Mouse (Mus musculus): Measurements from ENCODE around the gene Pcdh9. TPM values are rescaled to one million over a fixed set of nuclear protein-coding genes. Genes with fewer than 3 reads are reported as not detected.

Pcdh9 gene
- polyA plus RNA-seq, 1 experiment from 2014 or later = 24.1 TPM

DNA sequence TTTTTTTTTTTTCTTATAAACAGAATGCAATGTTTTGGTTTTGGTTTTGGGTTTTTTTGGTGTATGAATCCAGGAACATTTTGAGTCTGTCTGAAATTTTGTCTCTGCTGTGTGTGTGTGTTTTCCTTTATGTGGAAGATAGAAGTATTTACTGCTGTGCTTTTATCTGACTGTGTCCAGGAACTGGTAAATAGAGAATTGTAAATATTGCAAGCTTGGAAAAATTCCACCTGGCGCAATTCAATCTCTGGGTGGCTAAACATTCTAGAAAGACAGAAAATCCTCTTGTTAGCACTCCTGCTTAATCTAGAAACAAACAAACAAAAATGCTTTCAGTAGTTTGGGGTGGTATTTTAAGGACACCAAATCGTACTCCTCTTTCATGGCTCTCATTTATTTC is 814.7 kb downstream of the Pcdh9 start:
- no peak overlapping the region for H3K9ac ChIP-seq (ENCODE audit: low read length)
- no peaks in the 10 kb centered on the region for H3K4me1 ChIP-seq (ENCODE audit: control insufficient read depth, insufficient read depth, low read length)
- H3K36me3 ChIP-seq (ENCODE audit: control insufficient read depth, insufficient read depth, low read length) = no peaks in the 10 kb centered on the region
- H3K4me2 ChIP-seq (ENCODE audit: low read depth, low read length) = no peak overlapping the region
- no peaks in the 10 kb centered on the region for H3K27me3 ChIP-seq (ENCODE audit: control insufficient read depth, insufficient read depth, low read length)
- H3K4me3 ChIP-seq (replicated peaks; ENCODE audit: low read length) = no peak overlapping the region
- ATAC-seq (ENCODE audit: insufficient read depth, low FRiP score) = no peak
- 42% methylated on average over 2 of the region's 2 CpGs for WGBS
- no peak overlapping the region for H3K27ac ChIP-seq (ENCODE audit: low read length)
- H3K9me3 ChIP-seq (replicated peaks; ENCODE audit: control insufficient read depth, low read length) = no peaks in the 10 kb centered on the region

DNA sequence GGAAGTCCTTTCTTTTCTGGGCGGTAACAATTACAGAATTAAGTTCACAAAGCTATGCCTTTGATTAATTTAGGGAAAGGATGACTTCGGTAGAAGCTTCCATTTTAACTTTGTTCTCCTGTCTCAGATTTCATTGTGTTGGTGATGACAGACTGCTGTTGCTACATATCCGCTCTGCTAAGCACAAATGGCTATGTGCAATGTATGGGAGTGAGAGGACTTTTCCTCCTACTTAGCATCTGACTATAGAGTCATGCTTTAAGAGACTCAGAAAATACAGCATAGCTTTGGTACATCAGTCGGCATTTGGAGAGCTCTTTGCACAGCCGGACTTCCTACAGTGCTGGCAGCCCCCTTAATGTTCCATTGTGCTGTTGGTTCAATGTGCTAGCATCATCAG is 818.1 kb downstream of the Pcdh9 start:
- no peak overlapping the region for H3K27ac ChIP-seq (ENCODE audit: low read length)
- no peak for ATAC-seq (ENCODE audit: insufficient read depth, low FRiP score)
- H3K9ac ChIP-seq (ENCODE audit: low read length) = no peak overlapping the region
- H3K4me3 ChIP-seq (replicated peaks; ENCODE audit: low read length) = no peak overlapping the region
- H3K9me3 ChIP-seq (replicated peaks; ENCODE audit: control insufficient read depth, low read length) = no peaks in the 10 kb centered on the region
- H3K4me1 ChIP-seq (ENCODE audit: control insufficient read depth, insufficient read depth, low read length) = peaks cover 3% of the 10 kb centered on the region; the same call in 1 of the 2 replicates
- H3K36me3 ChIP-seq (ENCODE audit: control insufficient read depth, insufficient read depth, low read length) = no peaks in the 10 kb centered on the region
- WGBS = 77% methylated on average over 5 of the region's 5 CpGs
- H3K27me3 ChIP-seq (ENCODE audit: control insufficient read depth, insufficient read depth, low read length) = no peaks in the 10 kb centered on the region
- H3K4me2 ChIP-seq (ENCODE audit: low read depth, low read length) = no peak overlapping the region

DNA sequence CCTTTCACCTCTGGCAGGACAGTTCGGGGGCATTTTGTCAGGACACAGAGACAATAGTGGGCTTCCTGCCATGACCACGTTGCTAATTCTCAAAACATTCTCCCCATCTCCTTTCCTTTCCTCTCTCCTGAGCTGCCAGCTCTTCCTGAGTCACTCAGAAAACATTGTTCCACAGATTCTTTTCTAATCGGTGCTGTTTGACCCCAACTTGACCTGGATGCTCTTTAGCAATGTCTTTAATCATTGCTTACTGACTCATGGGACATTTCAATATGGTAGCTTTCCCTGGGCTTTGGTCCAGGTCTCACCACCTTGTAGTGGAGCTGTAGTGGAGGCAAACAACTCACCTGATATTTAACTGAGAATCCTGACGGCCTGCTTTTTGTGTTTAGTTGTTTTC is 820.3 kb downstream of the Pcdh9 start:
- Histone ChIP-seq H3K27ac (ENCODE audit: low read length) (no peak overlapping the region), H3K9me3 (replicated peaks; ENCODE audit: control insufficient read depth, low read length) (no peaks in the 10 kb centered on the region), H3K27me3 (ENCODE audit: control insufficient read depth, insufficient read depth, low read length) (no peaks in the 10 kb centered on the region), H3K4me1 (ENCODE audit: control insufficient read depth, insufficient read depth, low read length) (peaks cover 3% of the 10 kb centered on the region; the same call in 1 of the 2 replicates), H3K4me2 (ENCODE audit: low read depth, low read length) (no peak overlapping the region), H3K36me3 (ENCODE audit: control insufficient read depth, insufficient read depth, low read length) (no peaks in the 10 kb centered on the region), H3K9ac (ENCODE audit: low read length) (no peak overlapping the region), H3K4me3 (replicated peaks; ENCODE audit: low read length) (no peak overlapping the region)
- WGBS = 46% methylated on average over 4 of the region's 4 CpGs
- ATAC-seq (ENCODE audit: insufficient read depth, low FRiP score) = no peak

DNA sequence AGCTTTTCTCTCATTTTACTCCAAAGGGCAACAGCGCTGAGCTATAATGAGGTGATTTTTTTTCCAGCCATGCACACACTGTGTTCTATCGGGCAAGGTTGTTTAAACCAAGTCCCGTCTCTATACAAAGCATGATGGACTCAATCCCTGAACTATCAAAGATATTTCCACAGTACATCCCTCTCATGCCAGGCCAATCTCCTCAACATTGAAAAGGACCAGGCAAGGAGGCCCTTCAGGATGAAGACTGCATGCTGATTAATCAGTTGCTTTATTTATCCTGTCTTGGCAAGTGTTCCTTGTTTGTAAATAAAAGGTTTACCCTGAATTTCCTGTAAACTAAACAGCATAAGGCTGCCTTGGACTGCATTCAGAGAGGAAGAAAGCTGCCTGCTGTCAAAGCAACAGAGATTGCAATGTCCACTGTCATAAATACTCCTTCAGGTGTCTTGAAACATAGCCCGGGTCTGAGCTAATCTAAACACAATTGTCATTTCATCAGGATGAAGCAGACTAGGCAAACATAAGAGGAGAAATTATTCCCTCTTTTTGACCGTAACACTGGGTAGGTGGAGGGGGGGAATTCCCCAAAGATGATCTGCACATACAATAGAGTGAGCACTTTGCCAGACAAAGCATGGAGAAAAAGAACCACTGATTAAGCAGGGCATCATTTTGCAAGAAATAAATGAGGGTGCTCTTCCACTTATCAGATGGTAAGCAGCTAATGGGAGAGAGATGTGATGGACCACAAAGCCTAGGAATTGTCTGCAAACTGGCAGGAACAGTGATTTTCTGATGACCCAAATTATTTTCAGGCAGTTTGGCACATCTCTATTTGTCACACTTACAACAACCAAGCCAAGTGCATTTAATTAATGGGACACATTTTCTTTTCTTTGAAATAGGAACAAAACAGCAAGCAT is 822.8 kb downstream of the Pcdh9 start:
- no peak overlapping the region for H3K9ac ChIP-seq (ENCODE audit: low read length)
- H3K9me3 ChIP-seq (replicated peaks; ENCODE audit: control insufficient read depth, low read length) = no peaks in the 10 kb centered on the region
- no peaks in the 10 kb centered on the region for H3K36me3 ChIP-seq (ENCODE audit: control insufficient read depth, insufficient read depth, low read length)
- no peak overlapping the region for H3K4me3 ChIP-seq (replicated peaks; ENCODE audit: low read length)
- no peaks in the 10 kb centered on the region for H3K27me3 ChIP-seq (ENCODE audit: control insufficient read depth, insufficient read depth, low read length)
- H3K4me2 ChIP-seq (ENCODE audit: low read depth, low read length) = no peak overlapping the region
- no peak overlapping the region for H3K27ac ChIP-seq (ENCODE audit: low read length)
- H3K4me1 ChIP-seq (ENCODE audit: control insufficient read depth, insufficient read depth, low read length) = peaks cover 3% of the 10 kb centered on the region; the same call in 1 of the 2 replicates
- ATAC-seq (ENCODE audit: insufficient read depth, low FRiP score) = no peak
- WGBS = 44% methylated on average over 5 of the region's 5 CpGs

GRCm38 (mm10) chr14:93066732-93067410 is 823.6 kb downstream of the Pcdh9 start:
- peak; percentile 33; the same call in 1 of the 2 replicates for ATAC-seq (ENCODE audit: insufficient read depth, low FRiP score)
- H3K27ac ChIP-seq (ENCODE audit: low read length) = no peak overlapping the region
- 45% methylated on average over 8 of the region's 8 CpGs for WGBS

DNA sequence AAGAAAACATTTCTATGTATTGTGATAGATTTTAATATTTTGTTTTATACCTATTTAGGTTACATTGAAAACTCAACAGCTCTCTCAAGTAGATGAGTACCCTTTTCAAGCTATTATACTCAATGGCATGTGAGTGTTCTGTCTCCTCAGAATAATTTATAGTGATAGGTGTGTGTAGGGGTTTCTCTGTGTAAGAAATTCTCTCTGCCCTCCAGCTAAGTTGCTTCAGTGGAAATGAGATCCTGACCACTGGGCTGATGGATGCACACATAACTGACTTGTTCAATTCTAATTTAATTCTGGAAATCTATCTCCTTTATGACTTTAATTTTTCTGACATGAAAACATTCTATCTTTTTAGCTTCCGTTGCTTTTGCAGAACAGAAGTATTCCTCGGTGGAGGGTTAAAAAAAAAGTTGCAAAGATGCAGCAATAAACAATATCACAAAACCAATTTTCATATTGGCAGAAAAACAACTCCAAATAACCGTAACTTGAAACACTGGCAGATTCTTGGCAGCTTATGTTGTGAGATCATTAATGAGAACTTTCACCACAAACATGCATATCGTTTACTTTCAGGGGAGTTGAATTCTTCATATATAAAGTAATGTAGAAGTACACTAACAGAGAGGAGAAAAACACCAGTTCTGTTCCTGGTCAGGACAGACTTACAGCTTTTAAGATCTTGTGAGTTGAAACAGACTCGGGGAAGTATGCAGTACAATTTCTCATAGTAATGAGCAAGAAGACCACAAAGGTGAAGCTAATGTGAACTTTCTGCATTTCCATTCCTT is 828.5 kb downstream of the Pcdh9 start:
- WGBS = 59% methylated on average over 5 of the region's 5 CpGs
- Histone ChIP-seq H3K4me3 (replicated peaks; ENCODE audit: low read length) (no peak overlapping the region), H3K36me3 (ENCODE audit: control insufficient read depth, insufficient read depth, low read length) (no peaks in the 10 kb centered on the region), H3K9me3 (replicated peaks; ENCODE audit: control insufficient read depth, low read length) (no peaks in the 10 kb centered on the region), H3K9ac (ENCODE audit: low read length) (no peak overlapping the region), H3K4me2 (ENCODE audit: low read depth, low read length) (no peak overlapping the region), H3K4me1 (ENCODE audit: control insufficient read depth, insufficient read depth, low read length) (no peaks in the 10 kb centered on the region), H3K27me3 (ENCODE audit: control insufficient read depth, insufficient read depth, low read length) (no peaks in the 10 kb centered on the region), H3K27ac (ENCODE audit: low read length) (no peak overlapping the region)
- ATAC-seq (ENCODE audit: insufficient read depth, low FRiP score) = no peak

More at GRCm38 (mm10) chr14:93066732-93067410, 823.6 kb downstream of the Pcdh9 start:
- Histone ChIP-seq H3K9me3 (replicated peaks; ENCODE audit: control insufficient read depth, low read length) (no peaks in the 10 kb centered on the region), H3K4me3 (replicated peaks; ENCODE audit: low read length) (no peak overlapping the region), H3K4me1 (ENCODE audit: control insufficient read depth, insufficient read depth, low read length) (peaks cover 3% of the 10 kb centered on the region; the same call in 1 of the 2 replicates), H3K4me2 (ENCODE audit: low read depth, low read length) (no peak overlapping the region), H3K36me3 (ENCODE audit: control insufficient read depth, insufficient read depth, low read length) (no peaks in the 10 kb centered on the region), H3K27me3 (ENCODE audit: control insufficient read depth, insufficient read depth, low read length) (no peaks in the 10 kb centered on the region), H3K9ac (ENCODE audit: low read length) (no peak overlapping the region)

DNA sequence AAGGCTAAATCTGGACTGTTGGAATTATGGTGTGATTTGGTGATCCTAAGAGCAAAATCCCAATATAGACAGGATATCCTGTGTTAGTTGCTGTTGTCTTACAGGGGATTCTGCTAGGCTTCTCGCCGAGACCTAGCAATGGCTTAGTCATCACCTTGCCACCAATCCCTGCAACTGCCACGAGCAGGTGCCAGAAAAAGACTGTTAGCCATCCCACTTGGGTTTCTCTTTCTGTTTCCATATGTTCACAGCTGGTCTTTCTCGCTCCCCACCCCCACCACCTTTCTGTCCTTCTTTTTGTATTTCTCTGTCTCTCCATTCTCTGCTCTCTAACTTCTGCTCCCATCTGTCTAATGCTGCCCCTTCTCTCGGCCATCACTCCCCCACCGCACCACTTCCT is 831.7 kb downstream of the Pcdh9 start:
- H3K4me2 ChIP-seq (ENCODE audit: low read depth, low read length) = no peak overlapping the region
- H3K4me1 ChIP-seq (ENCODE audit: control insufficient read depth, insufficient read depth, low read length) = no peaks in the 10 kb centered on the region
- H3K27ac ChIP-seq (ENCODE audit: low read length) = no peak overlapping the region
- H3K9ac ChIP-seq (ENCODE audit: low read length) = no peak overlapping the region
- no peaks in the 10 kb centered on the region for H3K36me3 ChIP-seq (ENCODE audit: control insufficient read depth, insufficient read depth, low read length)
- no peak overlapping the region for H3K4me3 ChIP-seq (replicated peaks; ENCODE audit: low read length)
- 80% methylated on average over 6 of the region's 6 CpGs for WGBS
- H3K9me3 ChIP-seq (replicated peaks; ENCODE audit: control insufficient read depth, low read length) = no peaks in the 10 kb centered on the region
- no peak for ATAC-seq (ENCODE audit: insufficient read depth, low FRiP score)
- no peaks in the 10 kb centered on the region for H3K27me3 ChIP-seq (ENCODE audit: control insufficient read depth, insufficient read depth, low read length)

DNA sequence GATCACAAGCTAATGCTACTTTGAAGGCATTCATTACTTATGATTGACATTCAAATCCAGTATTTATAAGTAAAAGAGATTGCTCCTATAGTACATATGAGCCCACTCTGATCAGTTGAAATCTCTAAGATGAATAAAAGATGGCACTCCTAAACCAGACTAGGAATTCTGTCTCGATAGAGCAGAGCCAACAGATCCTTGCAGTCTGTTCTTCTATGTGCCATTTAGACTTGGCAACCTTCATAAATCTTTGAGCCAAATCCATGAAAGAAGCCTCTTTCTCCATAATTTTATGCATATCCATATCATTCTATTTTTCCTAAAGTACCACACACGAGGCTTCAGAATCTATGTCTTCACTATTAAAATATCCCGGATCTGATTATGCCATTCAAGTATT is 834.5 kb downstream of the Pcdh9 start:
- H3K36me3 ChIP-seq (ENCODE audit: control insufficient read depth, insufficient read depth, low read length) = no peaks in the 10 kb centered on the region
- H3K4me2 ChIP-seq (ENCODE audit: low read depth, low read length) = no peak overlapping the region
- no peaks in the 10 kb centered on the region for H3K9me3 ChIP-seq (replicated peaks; ENCODE audit: control insufficient read depth, low read length)
- no peak overlapping the region for H3K9ac ChIP-seq (ENCODE audit: low read length)
- no peak for ATAC-seq (ENCODE audit: insufficient read depth, low FRiP score)
- no peaks in the 10 kb centered on the region for H3K27me3 ChIP-seq (ENCODE audit: control insufficient read depth, insufficient read depth, low read length)
- H3K4me3 ChIP-seq (replicated peaks; ENCODE audit: low read length) = no peak overlapping the region
- 84% methylated on average over 3 of the region's 3 CpGs for WGBS
- no peak overlapping the region for H3K27ac ChIP-seq (ENCODE audit: low read length)
- no peaks in the 10 kb centered on the region for H3K4me1 ChIP-seq (ENCODE audit: control insufficient read depth, insufficient read depth, low read length)

Measured in stomach, embryonic 16.5 days (tissue).